Mouse (Mus musculus): ENCODE data around the gene Fam161a. TPM values are rescaled to one million over a fixed set of nuclear protein-coding genes. Genes with fewer than 3 reads are reported as not detected.

The Fam161a gene
- total RNA-seq, 1 experiment: 3.7 TPM

GRCm38 (mm10) chr11:23074841-23075240, 67.5 kb downstream of the Fam161a start:
- Histone ChIP-seq H3K4me3 (ENCODE audit: insufficient read depth in 1 of 2, low read depth in 1 of 2, low read length in 2 of 2, poor library complexity in 1 of 2, severe bottlenecking in 1 of 2) (no peak overlapping the region), H3K9me3 (ENCODE audit: control insufficient read depth, insufficient read depth, low read depth, low read length) (no peaks in the 10 kb centered on the region), H3K27ac (ENCODE audit: insufficient read depth, low read depth, low read length, poor library complexity, severe bottlenecking) (no peak overlapping the region), H3K9ac (ENCODE audit: insufficient read depth, low read depth, low read length, poor library complexity, severe bottlenecking) (no peak overlapping the region), H3K36me3 (ENCODE audit: control insufficient read depth, insufficient read depth, low read length, poor library complexity, severe bottlenecking) (no peaks in the 10 kb centered on the region), H3K4me1 (ENCODE audit: control insufficient read depth in 2 of 2, insufficient read depth in 2 of 2, low read length in 2 of 2, poor library complexity in 1 of 2) (peaks cover 4 to 10% of the 10 kb centered on the region in 2 experiments; a peak in 3 of 4 replicates)
- TF ChIP-seq ZC3H11A (IDR thresholded peaks at IDR 0.05; ENCODE audit: borderline replicate concordance, low read depth, low read length) (no peak), MAFK (IDR thresholded peaks at IDR 0.05; ENCODE audit: insufficient read depth, low read depth, low read length) (no peak), HCFC1 (IDR thresholded peaks at IDR 0.05; ENCODE audit: borderline replicate concordance, insufficient read depth, low read length) (no peak), CHD2 (IDR thresholded peaks at IDR 0.05; ENCODE audit: low read depth, low read length) (no peak), ZNF384 (IDR thresholded peaks at IDR 0.05; ENCODE audit: low read depth, low read length) (no peak)
- in situ Hi-C loops (cut with MboI; ENCODE audit: low sequenced_read_pairs in 2 of 2, unreplicated experiment in 2 of 2): no loop called here
- no peak for DNase-seq (ENCODE audit: low read depth, low spot score)

- Histone ChIP-seq H3K9me3 (ENCODE audit: control insufficient read depth, insufficient read depth, low read depth, low read length) (no peaks in the 10 kb centered on the region), H3K27ac (ENCODE audit: insufficient read depth, low read depth, low read length, poor library complexity, severe bottlenecking) (no peak overlapping the region; the same call in 1 of the 2 replicates), H3K4me3 (ENCODE audit: insufficient read depth in 1 of 2, low read depth in 1 of 2, low read length in 2 of 2, poor library complexity in 1 of 2, severe bottlenecking in 1 of 2) (no peak overlapping the region), H3K36me3 (ENCODE audit: control insufficient read depth, insufficient read depth, low read length, poor library complexity, severe bottlenecking) (no peaks in the 10 kb centered on the region), H3K4me1 (ENCODE audit: control insufficient read depth in 2 of 2, insufficient read depth in 2 of 2, low read length in 2 of 2, poor library complexity in 1 of 2) (peaks cover 4 to 20% of the 10 kb centered on the region in 2 experiments), H3K9ac (ENCODE audit: insufficient read depth, low read depth, low read length, poor library complexity, severe bottlenecking) (no peak overlapping the region; the same call in 1 of the 2 replicates)
- TF ChIP-seq CHD2 (IDR thresholded peaks at IDR 0.05; ENCODE audit: low read depth, low read length) (no peak), HCFC1 (IDR thresholded peaks at IDR 0.05; ENCODE audit: borderline replicate concordance, insufficient read depth, low read length) (no peak), MAFK (IDR thresholded peaks at IDR 0.05; ENCODE audit: insufficient read depth, low read depth, low read length) (no peak), ZC3H11A (IDR thresholded peaks at IDR 0.05; ENCODE audit: borderline replicate concordance, low read depth, low read length) (no peak), ZNF384 (IDR thresholded peaks at IDR 0.05; ENCODE audit: low read depth, low read length) (no peak)
- in situ Hi-C loops (cut with MboI; ENCODE audit: low sequenced_read_pairs in 2 of 2, unreplicated experiment in 2 of 2): no loop called here
- no peak for DNase-seq (ENCODE audit: low read depth, low spot score)
These were observed 71.2 kb downstream of the Fam161a start for GRCm38 (mm10) chr11:23078541-23078940.

Other genes with a start within 250 kb of the Fam161a start
- gene B3gnt2, start 146.6 kb upstream of the Fam161a start, total RNA-seq (2012; rRNA removed): 25.7 and 52.9 TPM in 2 replicates
- 6.4 and 18.0 TPM in 2 replicates for gene Zrsr1, start 35.5 kb upstream of the Fam161a start, total RNA-seq (2012; rRNA removed)
- 13.8 and 16.3 TPM in 2 replicates for gene Gm28048, start 25.4 kb upstream of the Fam161a start, total RNA-seq (2012; rRNA removed)
- gene Commd1, start 25.1 kb upstream of the Fam161a start, total RNA-seq (2012; rRNA removed): 83.5 and 106 TPM in 2 replicates
- gene Cct4, start 17.0 kb upstream of the Fam161a start, total RNA-seq (2012; rRNA removed): 329 and 382 TPM in 2 replicates
- 151 and 245 TPM in 2 replicates for gene Xpo1, start 248.5 kb downstream of the Fam161a start, total RNA-seq (2012; rRNA removed)

Data from ES-E14 (cell line).